Comparison of ENCODE assay signal across 8 mouse cellular contexts in genomic region chr4:129819712-129820336, GRCm38 (mm10). TPM values are rescaled to one million over a fixed set of nuclear protein-coding genes. Genes with fewer than 3 reads are reported as not detected.
DNase-seq lines count a peak whose midpoint lies in the region; ATAC-seq lines count a peak whose summit lies in the region.

No protein-coding gene starts in this region.

- under 1% methylated on average over 59 of the region's 83 CpGs for WGBS in hindbrain, embryonic 12.5 days

- peak overlapping the region; percentile 92 for H3K9ac ChIP-seq in hindbrain, embryonic 12.5 days

- H3K9me3 ChIP-seq in hindbrain, embryonic 12.5 days (replicated peaks) = no peaks in the 10 kb centered on the region

- no peaks in the 10 kb centered on the region for H3K27me3 ChIP-seq in hindbrain, embryonic 12.5 days

- H3K4me2 ChIP-seq in hindbrain, embryonic 12.5 days (replicated peaks) = peak overlapping the region; percentile 81

- H3K4me1 ChIP-seq in hindbrain, embryonic 12.5 days = peaks cover 27% of the 10 kb centered on the region

- ATAC-seq in hindbrain, embryonic 12.5 days (ENCODE audit: low FRiP score) = peak; percentile 96

- peak overlapping the region; percentile 93 for H3K4me3 ChIP-seq in hindbrain, embryonic 12.5 days

- no peaks in the 10 kb centered on the region for H3K36me3 ChIP-seq in hindbrain, embryonic 12.5 days

- peak overlapping the region; percentile 97 for H3K27ac ChIP-seq in hindbrain, embryonic 12.5 days

- peak; percentile 94 for DNase-seq in MN1 (ENCODE audit: low spot score)
- DNase-seq in cerebellum, adult 9-10 months = peak; percentile 95
- DNase-seq in frontal cortex, adult 2 months (ENCODE audit: extremely low spot score in 1 of 2, low spot score in 1 of 2) = peak; percentile 85 to 91
- peak; percentile 88 to 93 for DNase-seq in layer of hippocampus, postnatal 14 days (ENCODE audit: low spot score in 2 of 2)
- peak; percentile 97 for DNase-seq in lung, postnatal 14 days
- DNase-seq in retina, adult 2 months (ENCODE audit: low read depth, low spot score) = peak; percentile 90
- peak; percentile 98 to 99 for DNase-seq in thymus, postnatal 36 days

RNA-seq across cellular contexts. Expression of gene Ptp4a2, which starts 8.8 kb away (rescaled TPM):
- polyA plus RNA-seq in frontal cortex, adult 2 months (2012; rRNA removed) = 77.1 and 82.1 TPM in 2 replicates
- 347 and 360 TPM in 2 replicates for polyA plus RNA-seq in hindbrain, embryonic 12.5 days (2016; fragmentation: Nextera tagmentation; extraction: Ambion mirVana)
- total RNA-seq in layer of hippocampus, postnatal 14 days (2021) = 100 to 1,000 TPM; 123 to 132 TPM

Comparison
In these comparisons a context has a peak if more than half of its experiments do, and no peak if none do; other contexts are left out.
1. Peak in every context shown above with its lines: DNase-seq, ATAC-seq, H3K4me3 ChIP-seq and H3K27ac ChIP-seq.